Mouse (Mus musculus): ENCODE data around the gene Mast4.
"Not testable (repeated sequence)": the region's sequence is repeated elsewhere in the genome, so short reads cannot be mapped to it uniquely, and the experiment has no call there.

Mast4 gene

GRCm38 (mm10) chr13:102728951-102729350 is 605.3 kb downstream of the Mast4 start:
- not testable (repeated sequence) for DNase-seq

GRCm38 (mm10) chr13:102728035-102728434 is 606.3 kb downstream of the Mast4 start:
- DNase-seq, result no peak

- DNase-seq, result no peak
These were observed 607.4 kb downstream of the Mast4 start for GRCm38 (mm10) chr13:102726876-102727275.

GRCm38 (mm10) chr13:102725906-102726305 is 608.4 kb downstream of the Mast4 start:
- no peak for DNase-seq

- DNase-seq, result no peak
These were observed 608.9 kb downstream of the Mast4 start for GRCm38 (mm10) chr13:102725416-102725815.

GRCm38 (mm10) chr13:102716973-102717372 is 617.3 kb downstream of the Mast4 start:
- DNase-seq, result no peak

GRCm38 (mm10) chr13:102700744-102701143 is 633.6 kb downstream of the Mast4 start:
- no peak for DNase-seq

GRCm38 (mm10) chr13:102700176-102700575 is 634.1 kb downstream of the Mast4 start:
- DNase-seq, result no peak

- no peak for DNase-seq
These were observed 635.5 kb downstream of the Mast4 start for GRCm38 (mm10) chr13:102698751-102699323.

GRCm38 (mm10) chr13:102698335-102698734 is 636.0 kb downstream of the Mast4 start:
- no peak for DNase-seq

GRCm38 (mm10) chr13:102695121-102695905 is 639.0 kb downstream of the Mast4 start:
- no peak for DNase-seq

- DNase-seq, result no peak
These were observed 640.1 kb downstream of the Mast4 start for GRCm38 (mm10) chr13:102694154-102694553.

GRCm38 (mm10) chr13:102693341-102693801 is 640.9 kb downstream of the Mast4 start, which contains the start of gene Cd180:
Gene Cd180 (plus strand): TSS chr13:102693558.
- no peak for DNase-seq

GRCm38 (mm10) chr13:102691408-102692150 is 642.7 kb downstream of the Mast4 start:
- no peak for DNase-seq

- no peak for DNase-seq
These were observed 644.1 kb downstream of the Mast4 start for GRCm38 (mm10) chr13:102690184-102690583.

- no peak for DNase-seq
These were observed 644.9 kb downstream of the Mast4 start for GRCm38 (mm10) chr13:102689201-102690090.

GRCm38 (mm10) chr13:102688121-102688520 is 646.2 kb downstream of the Mast4 start:
- no peak for DNase-seq

- DNase-seq, result no peak
These were observed 649.4 kb downstream of the Mast4 start for GRCm38 (mm10) chr13:102684890-102685289.
